In genomic region chr5:113024154-113024764, GRCm38 (mm10) we compare ENCODE assay signal across 9 mouse cellular contexts. TPM values are rescaled to one million over a fixed set of nuclear protein-coding genes. Genes with fewer than 3 reads are reported as not detected.
DNase-seq lines count a peak whose midpoint lies in the region; ATAC-seq and TF ChIP-seq lines count a peak whose summit lies in the region.
"Had no signal": no experiment of that assay in that cellular context is flagged by ENCODE, and none has a peak within 500 bp of the region (broad histone marks: within the 10 kb centered on the region; RNA-seq: fewer than 3 reads in every experiment).

No protein-coding gene starts in this region.

- H3K9ac ChIP-seq in stomach, embryonic 15.5 days, result no peak overlapping the region

- peaks cover 28% of the 10 kb centered on the region for H3K4me1 ChIP-seq in embryonic facial prominence, embryonic 10.5 days
- peaks cover 9% of the 10 kb centered on the region for H3K4me1 ChIP-seq in stomach, embryonic 15.5 days

- H3K4me2 ChIP-seq in stomach, embryonic 15.5 days, result peak overlapping the region; percentile 47

- ATAC-seq in stomach, embryonic 15.5 days (ENCODE audit: insufficient read depth, low FRiP score, low read depth), result peak; percentile 87

- no peaks in the 10 kb centered on the region for H3K36me3 ChIP-seq in embryonic facial prominence, embryonic 10.5 days (replicated peaks)
- H3K36me3 ChIP-seq in stomach, embryonic 15.5 days, result no peaks in the 10 kb centered on the region

- H3K9me3 ChIP-seq in embryonic facial prominence, embryonic 10.5 days, result no peaks in the 10 kb centered on the region
- H3K9me3 ChIP-seq in stomach, embryonic 15.5 days, result no peaks in the 10 kb centered on the region

- peak overlapping the region; percentile 2 for H3K4me3 ChIP-seq in gastrocnemius, adult 2 months
- H3K4me3 ChIP-seq in embryonic facial prominence, embryonic 10.5 days, result peak overlapping the region; percentile 19; the same call in 1 of the 2 replicates
- H3K4me3 ChIP-seq in stomach, embryonic 15.5 days (replicated peaks), result peak overlapping the region; percentile 10; the same call in 1 of the 2 replicates

- peak overlapping the region; percentile 38 for H3K27ac ChIP-seq in gastrocnemius, adult 2 months
- peak overlapping the region; percentile 52 for H3K27ac ChIP-seq in embryonic facial prominence, embryonic 10.5 days (replicated peaks)
- H3K27ac ChIP-seq in stomach, embryonic 15.5 days, result peak overlapping the region; percentile 90

- no peak for TF ChIP-seq CTCF in gastrocnemius, adult 2 months (IDR thresholded peaks at IDR 0.05)

- 45% methylated on average over 18 of the region's 18 CpGs for WGBS in embryonic facial prominence, embryonic 10.5 days
- WGBS in stomach, embryonic 15.5 days, result 11% methylated on average over 18 of the region's 18 CpGs

- H3K27me3 ChIP-seq in embryonic facial prominence, embryonic 10.5 days (replicated peaks; ENCODE audit: low read depth, poor library complexity, severe bottlenecking), result no peaks in the 10 kb centered on the region
- H3K27me3 ChIP-seq in stomach, embryonic 15.5 days (replicated peaks), result no peaks in the 10 kb centered on the region

- peak; percentile 59 for DNase-seq in gastrocnemius, adult 2 months
- DNase-seq in gastrocnemius, adult 18-20 months (ENCODE audit: low spot score), result no peak
- DNase-seq in embryonic facial prominence, embryonic 10.5 days (ENCODE audit: low spot score), result peak; percentile 42
- DNase-seq in heart, postnatal 10 days, result peak; percentile 63 to 70
- DNase-seq in kidney, postnatal 14 days, result peak; percentile 73
- DNase-seq in lung, postnatal 14 days, result peak; percentile 76
- DNase-seq in cerebellum, postnatal 4 days (ENCODE audit: low spot score in 2 of 2), result no peak

- intact Hi-C loops in gastrocnemius, adult 2 months (cut with DNase I), result no loop called here
- intact Hi-C loops in heart, postnatal 10 days (cut with DNase I), result no loop called here

RNA-seq across cellular contexts. Expression of gene Grk3, which starts 8.7 kb away (rescaled TPM):
- total RNA-seq in gastrocnemius, adult 2 months (2021), result 1 to 10 TPM; 4.6 to 5.0 TPM
- 1 to 10 TPM; 4.6 to 5.7 TPM for total RNA-seq in gastrocnemius, adult 18-20 months (2021)
- polyA plus RNA-seq in embryonic facial prominence, embryonic 10.5 days (2016; fragmentation: Nextera tagmentation; extraction: Ambion mirVana), result 5.9 and 6.0 TPM in 2 replicates
- 10 to 100 TPM in 1 of 2 experiments, 1 to 10 TPM in 1; 9.1 to 17.6 TPM for total RNA-seq in heart, postnatal 10 days (2021)
- polyA plus RNA-seq in stomach, embryonic 15.5 days (2015; fragmentation: Nextera tagmentation; extraction: Ambion mirVana), result 13.6 and 13.8 TPM in 2 replicates

RNA-seq across cellular contexts. Expression of gene Crybb2, which starts 45.7 kb away (rescaled TPM):
- total RNA-seq in gastrocnemius, adult 2 months (2021), result not detected
- total RNA-seq in gastrocnemius, adult 18-20 months (2021), result not detected
- not detected in 2 replicates for polyA plus RNA-seq in embryonic facial prominence, embryonic 10.5 days (2016; fragmentation: Nextera tagmentation; extraction: Ambion mirVana)
- not detected for total RNA-seq in heart, postnatal 10 days (2021)
- not detected in 2 replicates for polyA plus RNA-seq in stomach, embryonic 15.5 days (2015; fragmentation: Nextera tagmentation; extraction: Ambion mirVana)
- polyA plus RNA-seq: neural tube, embryonic 11.5 days had no signal

RNA-seq across cellular contexts. Expression of gene Crybb3, which starts 57.1 kb away (rescaled TPM):
- 1 to 10 TPM in 1 of 2 experiments, under 1 TPM in 1; 0.79 to 1.0 TPM for total RNA-seq in gastrocnemius, adult 2 months (2021)
- total RNA-seq in gastrocnemius, adult 18-20 months (2021), result under 1 TPM in 1 of 2 experiments, not detected in 1; 0.31 TPM
- 0.97 and 1.0 TPM in 2 replicates for polyA plus RNA-seq in embryonic facial prominence, embryonic 10.5 days (2016; fragmentation: Nextera tagmentation; extraction: Ambion mirVana)
- 1 to 10 TPM; 2.0 to 2.1 TPM for total RNA-seq in heart, postnatal 10 days (2021)
- polyA plus RNA-seq in stomach, embryonic 15.5 days (2015; fragmentation: Nextera tagmentation; extraction: Ambion mirVana), result 1.1 and 1.2 TPM in 2 replicates
- polyA plus RNA-seq: neural tube, embryonic 11.5 days had no signal

Comparison
In these comparisons a context has a peak if more than half of its experiments do, and no peak if none do; other contexts are left out.
1. DNase-seq: peak in gastrocnemius, adult 2 months (single experiment), embryonic facial prominence, embryonic 10.5 days (single experiment), heart, postnatal 10 days (2 of 2), kidney, postnatal 14 days (single experiment) and lung, postnatal 14 days (single experiment); none in gastrocnemius, adult 18-20 months (single experiment) and cerebellum, postnatal 4 days (0 of 2).
2. H3K27ac ChIP-seq: peak in every context shown above with its lines; median percentile 90 in stomach, embryonic 15.5 days; 52 in embryonic facial prominence, embryonic 10.5 days; 38 in gastrocnemius, adult 2 months.
3. Peak in every context shown above with its lines, with median percentiles within 50 percentile points of each other: H3K4me3 ChIP-seq.